In the genomic region with DNA sequence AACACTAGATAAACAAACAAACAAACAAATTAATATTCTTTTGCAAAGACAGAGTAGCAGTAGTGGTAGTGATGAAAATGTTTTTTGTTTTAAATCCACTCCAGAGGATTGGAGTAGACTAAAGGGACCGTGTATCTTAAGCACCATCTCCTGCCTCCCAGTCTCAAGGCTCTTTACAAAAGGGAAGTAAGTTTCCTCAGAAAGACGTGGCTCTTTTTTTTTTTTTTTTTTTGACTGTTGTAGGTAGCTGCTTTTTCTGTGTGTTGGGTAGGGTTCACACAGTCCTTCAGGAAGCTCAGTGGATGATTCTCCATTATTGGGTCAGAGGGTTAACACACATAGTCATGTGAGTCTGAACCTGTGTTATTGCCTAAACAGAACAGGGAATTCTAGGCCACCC, we compare ENCODE assay signal across 2 mouse cellular contexts.
TF ChIP-seq lines count a peak whose summit lies in the region.

No protein-coding gene starts in this region.

TF ChIP-seq in CH12.LX, 34 proteins besides CTCF, POLR2A, EP300 and RAD21 (continued from another document):
- TF ChIP-seq ZNF384 (IDR thresholded peaks at IDR 0.05; ENCODE audit: low read depth, low read length) = peak; percentile 76
TF ChIP-seq in CH12.LX: peak in this region for 1.

TF ChIP-seq in MEL, 35 proteins besides CTCF, POLR2A, EP300 and RAD21:
- TF ChIP-seq ZC3H11A (IDR thresholded peaks at IDR 0.05; ENCODE audit: low read depth, low read length) (no peak), TAL1 (IDR thresholded peaks at IDR 0.05; ENCODE audit: low read length) (no peak), GATA1 (IDR thresholded peaks at IDR 0.05; ENCODE audit: low read depth, low read length) (no peak), MAFK (IDR thresholded peaks at IDR 0.05; ENCODE audit: borderline replicate concordance, low read depth, low read length) (no peak), GABPA (IDR thresholded peaks at IDR 0.05; ENCODE audit: low read depth, low read length) (no peak), TBP (IDR thresholded peaks at IDR 0.05; ENCODE audit: low read depth, low read length) (no peak), ZNF384 (IDR thresholded peaks at IDR 0.05; ENCODE audit: low read depth, low read length) (peak; percentile 97), MXI1 (IDR thresholded peaks at IDR 0.05; ENCODE audit: low read depth, low read length) (no peak)
